Mouse (Mus musculus) small intestine, adult 2 months (tissue): ENCODE data around the gene Dbh.

Experiments used
- CTCF ChIP-seq: fragments of 200-500 bp; IDR thresholded peaks from 2 replicates; pipeline ENCODE4 v1.5.1; 2012; ENCODE audit warnings: low read depth, mild to moderate bottlenecking, control low read depth, inconsistent platforms, low read length, moderate library complexity, mixed read lengths; ENCODE audit not compliant: insufficient replicate concordance, insufficient read length; ENCODE audit errors: extremely low read depth
- POLR2A ChIP-seq: fragments of 200-500 bp; IDR thresholded peaks from 2 replicates; pipeline ENCODE4 v1.6.1; 2012; ENCODE audit warnings: low read depth, mild to moderate bottlenecking, control low read depth, inconsistent platforms, low read length, moderate library complexity

GRCm38 (mm10) chr2:27179101-27179500 is 14.1 kb downstream of the Dbh start:
- TF ChIP-seq POLR2A (no peak), CTCF (no peak)
